Mouse (Mus musculus) C2C12 (cell line): Measurements from ENCODE around the gene Hc.

Experiments
- CTCF ChIP-seq: IDR thresholded peaks from one replicate; pipeline ENCODE4 v1.5.1; 2011; ENCODE audit not compliant: control insufficient read depth, insufficient read depth, insufficient read length
- MAX ChIP-seq: IDR thresholded peaks from one replicate; pipeline ENCODE4 v1.6.1; 2011; ENCODE audit warnings: mild to moderate bottlenecking, control low read depth
- MYOD1 ChIP-seq: IDR thresholded peaks from one replicate; pipeline ENCODE4 v1.6.1; 2011; ENCODE audit warnings: low read depth; ENCODE audit not compliant: control insufficient read depth, insufficient read length

DNA sequence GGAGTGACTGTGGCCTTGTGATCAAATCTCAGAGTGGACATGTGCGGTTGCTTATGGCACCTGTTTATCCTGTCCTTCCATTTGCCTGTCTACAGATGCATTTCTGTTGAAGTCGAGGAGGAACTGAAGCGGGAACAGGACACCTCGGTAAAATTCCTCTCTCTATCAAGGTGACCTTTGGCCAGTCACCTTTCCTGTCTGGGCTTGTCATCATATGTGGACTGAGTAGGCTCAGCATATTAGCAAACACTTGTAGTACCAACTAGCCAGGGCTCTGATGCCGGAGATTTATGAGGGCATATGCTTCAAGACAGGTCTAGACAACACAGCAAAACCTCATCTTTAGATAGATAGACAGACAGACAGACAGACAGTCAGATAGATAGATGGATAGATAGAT lies 982 bp downstream of the Hc start:
- TF ChIP-seq CTCF (no peak), MYOD1 (no peak), MAX (no peak)
